ENCODE assay signal across 16 mouse cellular contexts in genomic region chr3:83976161-83976560, GRCm38 (mm10).
"Had no signal": no experiment of that assay in that cellular context is flagged by ENCODE, and none has a peak within 500 bp of the region (broad histone marks: within the 10 kb centered on the region; RNA-seq: fewer than 3 reads in every experiment).

No protein-coding gene starts in this region.

- H3K9me3 ChIP-seq: liver, embryonic 13.5 days; midbrain, embryonic 10.5 days; midbrain, embryonic 13.5 days; neural tube, embryonic 13.5 days had no signal

- H3K27me3 ChIP-seq: liver, embryonic 13.5 days; midbrain, embryonic 13.5 days; neural tube, embryonic 13.5 days had no signal

- H3K4me2 ChIP-seq: liver, embryonic 13.5 days; midbrain, embryonic 13.5 days; neural tube, embryonic 13.5 days had no signal

- ATAC-seq: midbrain, embryonic 13.5 days; midbrain, embryonic 16.5 days had no signal

- H3K4me3 ChIP-seq: liver, embryonic 13.5 days; midbrain, embryonic 10.5 days; midbrain, embryonic 13.5 days; myocyte; neural tube, embryonic 13.5 days had no signal

- H3K9ac ChIP-seq: liver, embryonic 13.5 days; midbrain, embryonic 13.5 days; neural tube, embryonic 13.5 days had no signal

- H3K36me3 ChIP-seq: liver, embryonic 13.5 days; midbrain, embryonic 10.5 days; midbrain, embryonic 13.5 days; neural tube, embryonic 13.5 days had no signal

- H3K27ac ChIP-seq: liver, embryonic 13.5 days; midbrain, embryonic 10.5 days; midbrain, embryonic 13.5 days; neural tube, embryonic 13.5 days; stomach, postnatal 0 days had no signal

- DNase-seq: kidney, adult 9 months; kidney, postnatal 14 days; kidney, postnatal 4 days; left cerebral cortex, postnatal 4 days; liver, embryonic 13.5 days; lung, adult 2 months; lung, postnatal 14 days; lung, postnatal 4 days; thymus, adult 2 months; thymus, postnatal 14 days had no signal
